Mouse (Mus musculus) liver, adult 2 months (tissue): Measurements from ENCODE around the gene Dcakd.

Source experiments
- CTCF ChIP-seq: fragments of 200-500 bp; IDR thresholded peaks from 2 replicates; pipeline ENCODE4 v1.5.1; 2011; ENCODE audit warnings: low read depth, low read length, control low read depth
- POLR2A ChIP-seq: fragments of 200-500 bp; IDR thresholded peaks from 2 replicates; pipeline ENCODE4 v1.6.1; 2011; ENCODE audit warnings: low read length, control low read depth; ENCODE audit not compliant: insufficient read depth; ENCODE audit errors: extremely low read depth

DNA sequence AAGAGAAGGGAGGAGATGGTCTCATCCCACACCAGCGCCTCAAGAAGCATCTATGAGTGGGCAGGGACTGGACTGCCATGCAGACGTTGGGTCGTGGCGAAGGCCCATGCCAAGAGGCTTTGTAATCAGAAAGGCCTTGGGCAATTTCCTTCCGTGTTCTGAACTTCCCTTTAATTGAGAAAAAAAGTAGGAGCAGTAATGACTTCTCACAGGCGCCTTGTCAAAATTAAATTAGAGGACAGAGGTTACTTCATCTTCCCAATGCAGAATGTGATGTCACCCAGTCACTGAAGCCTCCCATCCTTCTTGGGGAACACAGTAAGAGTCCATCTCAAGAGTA is 21.2 kb downstream of the Dcakd start:
- TF ChIP-seq POLR2A (no peak), CTCF (no peak)
